Mouse (Mus musculus) midbrain, postnatal 0 days (tissue): ENCODE results near the gene Gucy2e. TPM values are rescaled to one million over a fixed set of nuclear protein-coding genes. Genes with fewer than 3 reads are reported as not detected.

Experiments used
- ATAC-seq: fragments of 200-750 bp; cut with Nextera tagmentation; 2 replicates; pipeline ENCODE4 v1.8.0; 2017; ENCODE audit warnings: moderate number of reproducible peaks, mild to moderate bottlenecking, moderate TSS enrichment, moderate library complexity; ENCODE audit not compliant: low FRiP score
- DNase-seq: peaks from one replicate; pipeline ENCODE4 v3.0.0-alpha.2; 2015; ENCODE audit warnings: low spot score
- H3K27ac ChIP-seq: fragments of 300-500 bp; sonication (generic); 2 replicates; pipeline ENCODE4 v1.5.1; 2014; ENCODE audit warnings: low read depth, mild to moderate bottlenecking, low read length, mixed read lengths
- H3K27me3 ChIP-seq: fragments of 300-500 bp; sonication (generic); 2 replicates; pipeline ENCODE4 v1.6.1; 2014; ENCODE audit warnings: low read length, control low read depth, mixed read lengths; ENCODE audit not compliant: insufficient read depth
- H3K36me3 ChIP-seq: fragments of 300-500 bp; sonication (generic); 2 replicates; pipeline ENCODE4 v1.6.1; 2014; ENCODE audit warnings: low read length, control low read depth, mixed read lengths; ENCODE audit not compliant: insufficient read depth
- H3K4me1 ChIP-seq: fragments of 300-500 bp; sonication (generic); 2 replicates; pipeline ENCODE4 v1.6.1; 2014; ENCODE audit warnings: mild to moderate bottlenecking, control low read depth, antibody characterized with exemption, low read length, mixed read lengths; ENCODE audit not compliant: insufficient read depth
- H3K4me2 ChIP-seq: fragments of 300-500 bp; sonication (generic); 2 replicates; pipeline ENCODE4 v1.6.1; 2014; ENCODE audit warnings: low read depth, mild to moderate bottlenecking, low read length, mixed read lengths; ENCODE audit not compliant: poor library complexity, severe bottlenecking
- H3K4me3 ChIP-seq: fragments of 300-500 bp; sonication (generic); 2 replicates; pipeline ENCODE4 v1.5.1; 2014; ENCODE audit warnings: low read depth, mild to moderate bottlenecking, low read length, moderate library complexity
- H3K9ac ChIP-seq: fragments of 300-500 bp; sonication (generic); replicated peaks from 2 replicates; pipeline ENCODE4 v1.6.1; 2014; ENCODE audit warnings: mild to moderate bottlenecking, low read length, moderate library complexity, mixed read lengths; ENCODE audit not compliant: poor library complexity, severe bottlenecking
- H3K9me3 ChIP-seq: fragments of 300-500 bp; sonication (generic); 2 replicates; pipeline ENCODE4 v1.6.1; 2016; ENCODE audit warnings: low read length, control low read depth
- CTCF ChIP-seq: IDR thresholded peaks from 2 replicates; pipeline ENCODE4 v1.5.1; 2016; ENCODE audit warnings: antibody characterized with exemption, mild to moderate bottlenecking
- WGBS: fragments of 180-500 bp; shearing (Covaris S2); extraction: QIAGEN DNeasy Blood & Tissue Kit; methylation state at CpG from one replicate; pipeline ENCODE4 v1.1.7; 2014; 5-methylcytosine and 5-hydroxymethylcytosine counted together
- polyA plus RNA-seq: library from polyadenylated mRNA; unstranded; fragments of >200 nt; fragmentation: Nextera tagmentation; extraction: Ambion mirVana; gene quantifications from 2 replicates; pipeline ENCODE4 v1.2.1, GENCODE M21; 2015
- total RNA-seq: library from RNA; depleted of rRNA; stranded (reverse); fragments of >200 nt; gene quantifications from 2 replicates; pipeline ENCODE4 v1.2.3, GENCODE M21; 2014

Gene Gucy2e
- total and polyA plus RNA-seq, 2 experiments from 2014 or later = 1.0 to 1.4 TPM

- Histone ChIP-seq H3K9me3 (no peaks in the 10 kb centered on the region), H3K36me3 (no peaks in the 10 kb centered on the region), H3K27ac (no peak within 1 kb of the TSS), H3K4me3 (peak within 1 kb of the TSS; percentile 30), H3K27me3 (peaks cover 12% of the 10 kb centered on the region; the same call in 1 of the 2 replicates), H3K4me2 (peak within 1 kb of the TSS; percentile 61), H3K4me1 (peaks cover 5% of the 10 kb centered on the region; the same call in 1 of the 2 replicates), H3K9ac (peak within 1 kb of the TSS; percentile 50; the same call in 1 of the 2 replicates)
- ATAC-seq (no peak), DNase-seq (no peak)
- no peak for TF ChIP-seq CTCF
- WGBS = 29% methylated on average over 6 of the region's 6 CpGs
Measured at GRCm38 (mm10) chr11:69197743-69198142, 39.1 kb downstream of the Gucy2e start, which contains the start of gene Alox8. Gene Alox8, minus strand, starts transcription at chr11:69197843.

- 2% methylated on average over 13 of the region's 14 CpGs for WGBS
- DNase-seq (no peak), ATAC-seq (no peak)
- Histone ChIP-seq H3K4me2 (peak overlapping the region; percentile 61), H3K27me3 (peaks cover 12% of the 10 kb centered on the region; the same call in 1 of the 2 replicates), H3K9me3 (no peaks in the 10 kb centered on the region), H3K4me1 (peaks cover 5% of the 10 kb centered on the region; the same call in 1 of the 2 replicates), H3K27ac (no peak overlapping the region), H3K36me3 (no peaks in the 10 kb centered on the region), H3K4me3 (peak overlapping the region; percentile 30), H3K9ac (peak overlapping the region; percentile 50; the same call in 1 of the 2 replicates)
- TF ChIP-seq CTCF = no peak
Measured at GRCm38 (mm10) chr11:69197194-69197593, 39.6 kb downstream of the Gucy2e start.

DNA sequence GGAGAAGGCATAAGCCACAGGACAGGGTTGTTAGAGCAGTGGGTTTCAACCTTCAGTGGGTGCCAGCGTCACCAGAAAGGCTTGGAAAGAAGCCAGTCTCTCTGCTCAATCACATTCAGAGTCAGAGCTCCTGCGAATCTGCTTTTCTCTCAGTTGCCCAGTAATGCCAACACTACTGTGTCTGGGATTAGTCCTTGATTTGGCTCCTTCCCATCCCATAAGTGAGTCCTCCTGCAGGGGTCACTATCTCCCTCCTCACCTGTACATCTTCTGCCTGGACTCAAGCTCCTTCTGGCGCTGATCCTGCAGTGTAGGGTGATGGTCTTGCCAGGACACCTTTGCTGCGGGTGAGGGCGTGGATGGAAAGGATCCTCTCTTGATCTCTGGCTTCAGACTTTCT, 40.1 kb downstream of the Gucy2e start:
- ATAC-seq (no peak), DNase-seq (peak; percentile 47)
- 12% methylated on average over 5 of the region's 5 CpGs for WGBS
- TF ChIP-seq CTCF = peak; percentile 67
- no peaks in the 10 kb centered on the region for H3K9me3 ChIP-seq
- H3K27ac ChIP-seq = no peak overlapping the region
- peaks cover 12% of the 10 kb centered on the region; the same call in 1 of the 2 replicates for H3K27me3 ChIP-seq
- H3K4me2 ChIP-seq = peak overlapping the region; percentile 61
- peaks cover 5% of the 10 kb centered on the region; the same call in 1 of the 2 replicates for H3K4me1 ChIP-seq
- peak overlapping the region; percentile 30 for H3K4me3 ChIP-seq
- H3K9ac ChIP-seq = peak overlapping the region; percentile 50; the same call in 1 of the 2 replicates
- H3K36me3 ChIP-seq = no peaks in the 10 kb centered on the region

- peaks cover 5% of the 10 kb centered on the region; the same call in 1 of the 2 replicates for H3K4me1 ChIP-seq
Measured at GRCm38 (mm10) chr11:69192840-69193239, 44.0 kb downstream of the Gucy2e start.

DNA sequence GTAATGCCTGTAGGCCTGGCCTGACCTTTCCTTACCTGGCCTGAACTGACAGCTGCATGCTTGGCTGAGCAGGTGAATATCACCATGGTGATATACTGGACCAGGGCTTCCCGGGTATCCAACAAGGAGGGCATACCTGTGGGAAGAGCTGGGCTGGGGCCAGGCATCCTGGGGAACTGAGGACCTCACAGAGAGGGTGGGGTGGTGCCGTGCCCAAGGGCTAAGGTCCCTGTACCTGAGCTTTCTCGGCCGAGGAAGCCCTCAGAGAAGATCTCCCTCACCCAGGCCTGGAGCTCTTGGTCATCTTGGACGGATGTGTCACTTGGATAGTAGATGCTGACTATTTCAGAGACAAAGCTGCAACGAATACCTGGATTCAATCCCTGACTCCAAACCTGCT, 50.9 kb downstream of the Gucy2e start:
- TF ChIP-seq CTCF = no peak

More at GRCm38 (mm10) chr11:69192840-69193239, 44.0 kb downstream of the Gucy2e start:
- no peaks in the 10 kb centered on the region for H3K9me3 ChIP-seq
- H3K36me3 ChIP-seq = no peaks in the 10 kb centered on the region
- ATAC-seq (no peak), DNase-seq (peak; percentile 77)
- H3K9ac ChIP-seq = no peak overlapping the region
- WGBS = 4% methylated on average over 1 of the region's 1 CpGs
- H3K27me3 ChIP-seq = peaks cover 10% of the 10 kb centered on the region; the same call in 1 of the 2 replicates
- no peak overlapping the region for H3K27ac ChIP-seq
- H3K4me3 ChIP-seq = no peak overlapping the region
- no peak overlapping the region for H3K4me2 ChIP-seq
- peak; percentile 94 for TF ChIP-seq CTCF

GRCm38 (mm10) chr11:69185031-69185430, 51.8 kb downstream of the Gucy2e start:
- Histone ChIP-seq H3K36me3 (no peaks in the 10 kb centered on the region), H3K9ac (no peak overlapping the region), H3K27me3 (no peaks in the 10 kb centered on the region), H3K9me3 (no peaks in the 10 kb centered on the region), H3K27ac (no peak overlapping the region), H3K4me3 (no peak overlapping the region), H3K4me2 (no peak overlapping the region), H3K4me1 (no peaks in the 10 kb centered on the region)
- 84% methylated on average over 5 of the region's 5 CpGs for WGBS
- no peak for DNase-seq
- ATAC-seq = no peak
- no peak for TF ChIP-seq CTCF

More for the DNA sequence above, 50.9 kb downstream of the Gucy2e start:
- H3K27ac ChIP-seq = no peak overlapping the region
- ATAC-seq = no peak
- H3K9ac ChIP-seq = no peak overlapping the region
- no peaks in the 10 kb centered on the region for H3K27me3 ChIP-seq
- no peaks in the 10 kb centered on the region for H3K36me3 ChIP-seq
- WGBS = 84% methylated on average over 6 of the region's 6 CpGs
- no peaks in the 10 kb centered on the region for H3K9me3 ChIP-seq
- DNase-seq = no peak
- no peaks in the 10 kb centered on the region for H3K4me1 ChIP-seq
- no peak overlapping the region for H3K4me3 ChIP-seq
- H3K4me2 ChIP-seq = no peak overlapping the region
